In genomic region chr12:75564498-75564897, GRCm38 (mm10) we compare ENCODE assay signal across 21 mouse cellular contexts. TPM values are rescaled to one million over a fixed set of nuclear protein-coding genes. Genes with fewer than 3 reads are reported as not detected.
DNase-seq lines count a peak whose midpoint lies in the region; ATAC-seq lines count a peak whose summit lies in the region.
"Had no signal": no experiment of that assay in that cellular context is flagged by ENCODE, and none has a peak within 500 bp of the region (broad histone marks: within the 10 kb centered on the region; RNA-seq: fewer than 3 reads in every experiment).

No protein-coding gene starts in this region.

- no peak overlapping the region for H3K27ac ChIP-seq in liver, embryonic 11.5 days (ENCODE audit: low read depth, low read length)
- peak overlapping the region; percentile 18; the same call in 1 of the 2 replicates for H3K27ac ChIP-seq in liver, embryonic 13.5 days
- H3K27ac ChIP-seq: embryonic facial prominence, embryonic 15.5 days; forebrain, embryonic 15.5 days; hindbrain, embryonic 12.5 days had no signal

- DNase-seq in liver, embryonic 11.5 days (ENCODE audit: low spot score) = no peak
- no peak for DNase-seq in liver
- DNase-seq in c-Kit-positive CD71-positive TER-119-positive erythroid progenitor cells, embryonic 14.5 days (ENCODE audit: low spot score) = peak; percentile 42
- peak; percentile 8 for DNase-seq in liver, embryonic 13.5 days
- no peak for DNase-seq in left cerebral cortex, postnatal 25 days (ENCODE audit: low spot score in 2 of 2)
- no peak for DNase-seq in adrenal gland, postnatal 4 days (ENCODE audit: low spot score in 2 of 2)
- DNase-seq in layer of hippocampus, postnatal 10 days (ENCODE audit: low spot score in 2 of 2) = no peak
- DNase-seq: adrenal gland, adult 2 months; adrenal gland, postnatal 25 days; cerebellum, adult 11-12 months; cerebellum, adult 9-11 months; cerebellum, postnatal 36 days; gastrocnemius, postnatal 25 days; heart, postnatal 10 days; heart, postnatal 4 days had no signal

- H3K36me3 ChIP-seq in liver, embryonic 11.5 days (ENCODE audit: control insufficient read depth, insufficient read depth, low read length) = no peaks in the 10 kb centered on the region
- no peaks in the 10 kb centered on the region for H3K36me3 ChIP-seq in liver, embryonic 13.5 days
- H3K36me3 ChIP-seq: embryonic facial prominence, embryonic 15.5 days; forebrain, embryonic 15.5 days; hindbrain, embryonic 12.5 days had no signal

- no peaks in the 10 kb centered on the region for H3K27me3 ChIP-seq in liver, embryonic 11.5 days (replicated peaks; ENCODE audit: control insufficient read depth, insufficient read depth, low read length)
- no peaks in the 10 kb centered on the region for H3K27me3 ChIP-seq in liver, embryonic 13.5 days
- H3K27me3 ChIP-seq: embryonic facial prominence, embryonic 15.5 days; forebrain, embryonic 15.5 days; hindbrain, embryonic 12.5 days had no signal

- H3K9me3 ChIP-seq in liver, embryonic 11.5 days (ENCODE audit: control insufficient read depth, low read length) = no peaks in the 10 kb centered on the region
- no peaks in the 10 kb centered on the region for H3K9me3 ChIP-seq in liver, embryonic 13.5 days (replicated peaks)
- H3K9me3 ChIP-seq: embryonic facial prominence, embryonic 15.5 days; forebrain, embryonic 15.5 days; hindbrain, embryonic 12.5 days had no signal

- intact Hi-C loops in left cerebral cortex, postnatal 25 days (cut with DNase I) = no loop called here

- peaks cover 8% of the 10 kb centered on the region for H3K4me1 ChIP-seq in liver, embryonic 11.5 days (replicated peaks; ENCODE audit: control insufficient read depth, insufficient read depth, low read length)
- peaks cover 36% of the 10 kb centered on the region for H3K4me1 ChIP-seq in liver, embryonic 13.5 days (replicated peaks)

- H3K4me2 ChIP-seq in liver, embryonic 11.5 days = no peak overlapping the region
- peak overlapping the region; percentile 23; the same call in 1 of the 2 replicates for H3K4me2 ChIP-seq in liver, embryonic 13.5 days
- H3K4me2 ChIP-seq: embryonic facial prominence, embryonic 15.5 days; forebrain, embryonic 15.5 days; hindbrain, embryonic 12.5 days had no signal

- 45% methylated on average over 1 of the region's 1 CpGs for WGBS in liver, embryonic 11.5 days
- WGBS in liver, embryonic 13.5 days (ENCODE audit: insufficient replicate concordance) = 27% methylated on average over 1 of the region's 1 CpGs

- H3K9ac ChIP-seq in liver, embryonic 11.5 days (ENCODE audit: low read depth, low read length) = no peak overlapping the region
- no peak overlapping the region for H3K9ac ChIP-seq in liver, embryonic 13.5 days
- H3K9ac ChIP-seq: embryonic facial prominence, embryonic 15.5 days; forebrain, embryonic 15.5 days; hindbrain, embryonic 12.5 days had no signal

- no peak overlapping the region for H3K4me3 ChIP-seq in liver, embryonic 11.5 days (ENCODE audit: low read depth, low read length)
- no peak overlapping the region for H3K4me3 ChIP-seq in liver, embryonic 13.5 days (replicated peaks)
- H3K4me3 ChIP-seq: embryonic facial prominence, embryonic 15.5 days; forebrain, embryonic 15.5 days; hindbrain, embryonic 12.5 days had no signal

- ATAC-seq in liver, embryonic 11.5 days (replicated peaks; ENCODE audit: low FRiP score) = peak; percentile 71
- peak; percentile 82 for ATAC-seq in liver, embryonic 13.5 days (ENCODE audit: low read depth)
- ATAC-seq in megakaryocyte progenitor cell, adult 5-6 weeks (replicated peaks; ENCODE audit: poor library complexity) = peak; percentile 73
- ATAC-seq: forebrain, embryonic 15.5 days; hindbrain, embryonic 16.5 days; inflammation-experienced regulatory T-cells, adult 6 months had no signal

RNA-seq across cellular contexts. Expression of gene Ppp2r5e, which starts 31.5 kb away (rescaled TPM):
- 10.0 and 10.7 TPM in 2 replicates for polyA plus RNA-seq in liver, embryonic 11.5 days (2014; fragmentation: Nextera tagmentation; extraction: Ambion mirVana)
- polyA plus RNA-seq in liver, embryonic 13.5 days (2015; fragmentation: Nextera tagmentation; extraction: Ambion mirVana) = 5.3 and 5.7 TPM in 2 replicates
- total RNA-seq in megakaryocyte progenitor cell, adult 5-6 weeks (2015) = 35.2 and 66.9 TPM in 2 replicates
- total RNA-seq in megakaryocyte progenitor cell, adult 5-6 weeks (2017) = 11.9 and 14.1 TPM in 2 replicates
- 10 to 100 TPM; 77.2 to 78.7 TPM for total RNA-seq in left cerebral cortex, postnatal 25 days (2021)
- 10 to 100 TPM; 47.1 to 53.2 TPM for total RNA-seq in adrenal gland, postnatal 4 days (2021)
- total RNA-seq in layer of hippocampus, postnatal 10 days (2021) = 10 to 100 TPM; 77.4 to 83.5 TPM

Comparison
In these comparisons a context has a peak if more than half of its experiments do, and no peak if none do; other contexts are left out.
1. DNase-seq: peak in c-Kit-positive CD71-positive TER-119-positive erythroid progenitor cells, embryonic 14.5 days (single experiment) and liver, embryonic 13.5 days (single experiment); none in liver, embryonic 11.5 days (single experiment), liver (single experiment), left cerebral cortex, postnatal 25 days (0 of 2), adrenal gland, postnatal 4 days (0 of 2) and layer of hippocampus, postnatal 10 days (0 of 2).
2. Peak in every context shown above with its lines, with median percentiles within 50 percentile points of each other: ATAC-seq.